Mouse (Mus musculus): ENCODE measurements around the gene Ap2s1.

- peak; percentile 81 for TF ChIP-seq CTCF (IDR thresholded peaks at IDR 0.05; ENCODE audit: low read depth, low read length)
- TF ChIP-seq POLR2A (IDR thresholded peaks at IDR 0.05; ENCODE audit: insufficient read depth, low read length): no peak
- TF ChIP-seq EP300 (IDR thresholded peaks at IDR 0.05; ENCODE audit: insufficient read depth, low read depth, low read length): no peak
Observed at GRCm38 (mm10) chr7:16699042-16699441, 39.2 kb upstream of the Ap2s1 start.
